Mouse (Mus musculus): ENCODE data around the gene Jak3. TPM values are rescaled to one million over a fixed set of nuclear protein-coding genes. Genes with fewer than 3 reads are reported as not detected.

The Jak3 gene
- total and polyA plus RNA-seq, 3 experiments, result 13.3 to 47.1 (median 37.8) TPM

GRCm38 (mm10) chr8:71627265-71628099 lies 48.6 kb upstream of the Jak3 start (continued):
- TF ChIP-seq NRF1 (IDR thresholded peaks at IDR 0.05; ENCODE audit: low read depth, low read length), result no peak
- TF ChIP-seq JUN (IDR thresholded peaks at IDR 0.05; ENCODE audit: insufficient read depth, low read depth, low read length), result no peak
- TF ChIP-seq SMC3 (IDR thresholded peaks at IDR 0.05; ENCODE audit: low read depth, low read length), result 0 out of 2 replicates have a peak, but pooled peaks have one; percentile 1
- peak; percentile 73 for TF ChIP-seq ELF1 (IDR thresholded peaks at IDR 0.05; ENCODE audit: low read depth, low read length)
- TF ChIP-seq KAT2A (IDR thresholded peaks at IDR 0.05; ENCODE audit: insufficient replicate concordance, low read length), result no peak
- TF ChIP-seq JUND (conservative IDR thresholded peaks at IDR 0.05; ENCODE audit: low read depth, low read length), result no peak
- TF ChIP-seq USF1 (IDR thresholded peaks at IDR 0.05; ENCODE audit: low read depth, low read length), result no peak
- no peak for TF ChIP-seq CTCF (conservative IDR thresholded peaks at IDR 0.05 in 1 of 2, IDR thresholded peaks at IDR 0.05 in 1 of 2; ENCODE audit: low read depth in 2 of 2, low read length in 2 of 2)
- peak; percentile 41; the same call in 1 of the 2 replicates for TF ChIP-seq POLR2AphosphoS2 (IDR thresholded peaks at IDR 0.05; ENCODE audit: low read depth, low read length)
- peak; percentile 55 for TF ChIP-seq IRF4 (IDR thresholded peaks at IDR 0.05; ENCODE audit: low read depth, low read length)
- TF ChIP-seq MYC (IDR thresholded peaks at IDR 0.05; ENCODE audit: low read depth, low read length), result no peak
- TF ChIP-seq RCOR1 (conservative IDR thresholded peaks at IDR 0.05; ENCODE audit: low read depth, low read length), result no peak

- in situ Hi-C loops (cut with MboI; ENCODE audit: low pct_ligation_motif_present, low pct_unique_long_range_greater_than_20kb, low sequenced_read_pairs), result no loop called here
- peaks cover 19 to 52% of the 10 kb centered on the region in 2 experiments for H3K36me3 ChIP-seq (replicated peaks in 1 of 2; ENCODE audit: control insufficient read depth in 1 of 2, insufficient read depth in 1 of 2, low read length in 1 of 2)
- peaks cover 49 to 81% of the 10 kb centered on the region in 2 experiments for H3K4me1 ChIP-seq (ENCODE audit: control insufficient read depth in 1 of 2, insufficient read depth in 2 of 2)
- H3K27ac ChIP-seq (ENCODE audit: insufficient read depth, low read depth), result peak overlapping the region; percentile 30; the same call in 1 of the 2 replicates
- TF ChIP-seq ZMIZ1 (IDR thresholded peaks at IDR 0.05; ENCODE audit: low read depth, low read length) (no peak; the same call in 1 of the 2 replicates), POLR2AphosphoS2 (IDR thresholded peaks at IDR 0.05; ENCODE audit: low read depth, low read length) (no peak), POLR2A (IDR thresholded peaks at IDR 0.05; ENCODE audit: low read depth, low read length) (peak; percentile 17; the same call in 1 of the 2 replicates), USF2 (conservative IDR thresholded peaks at IDR 0.05; ENCODE audit: low read depth, low read length) (no peak)
- no peak overlapping the region for H3K4me2 ChIP-seq (ENCODE audit: insufficient read depth, low read depth, poor library complexity, severe bottlenecking)
- H3K9me3 ChIP-seq (replicated peaks; ENCODE audit: low read length), result peaks cover 15% of the 10 kb centered on the region
- dilution Hi-C loops (cut with MboI; ENCODE audit: extremely low pct_ligation_motif_present, extremely low pct_unique_long_range_greater_than_20kb, low sequenced_read_pairs), result no loop called here
- H3K27me3 ChIP-seq (replicated peaks), result no peaks in the 10 kb centered on the region
- H3K79me2 ChIP-seq (replicated peaks; ENCODE audit: control insufficient read depth, extremely low read depth, insufficient read depth, poor library complexity, severe bottlenecking), result no peaks in the 10 kb centered on the region
- no peak for DNase-seq (ENCODE audit: extremely low read depth)
- no peak overlapping the region for H3K9ac ChIP-seq (ENCODE audit: insufficient read depth, low read depth)
- H3K4me3 ChIP-seq (replicated peaks in 1 of 3; ENCODE audit: low read depth in 2 of 3, low read length in 2 of 3, poor library complexity in 1 of 3), result no peak overlapping the region
These were observed 47.5 kb upstream of the Jak3 start for GRCm38 (mm10) chr8:71628396-71629095.
